Mouse (Mus musculus): ENCODE data around the gene Etd.
A peak's percentile ranks its signal among the peaks of the same experiment; 100 is the strongest.
"Not testable (repeated sequence)": the region's sequence is repeated elsewhere in the genome, so short reads cannot be mapped to it uniquely, and the experiment has no call there.

Gene Etd

GRCm38 (mm10) chrX:53434618-53435017, at the start of gene Etd:
Gene Etd (plus strand): TSS chrX:53434918.
- DNase-seq: no peak

- no peak for DNase-seq
Observed at GRCm38 (mm10) chrX:53386362-53386761, 48.4 kb upstream of the Etd start.

- DNase-seq: peak in 1 of 2 experiments; percentile 27
Observed at GRCm38 (mm10) chrX:53432888-53433287, 1.8 kb upstream of the Etd start.

- DNase-seq: no peak
Observed at GRCm38 (mm10) chrX:53459573-53459972, 24.9 kb downstream of the Etd start.

- not testable (repeated sequence) for DNase-seq
Observed at GRCm38 (mm10) chrX:53464194-53464593, 29.5 kb downstream of the Etd start.

Measured in kidney, postnatal 25 days (tissue).